Mouse (Mus musculus): ENCODE data around the gene Btn2a2.

- TF ChIP-seq USF1 (IDR thresholded peaks at IDR 0.05; ENCODE audit: low read depth): no peak
- TF ChIP-seq POLR2AphosphoS2 (IDR thresholded peaks at IDR 0.05; ENCODE audit: insufficient read length, low read depth): no peak
These were observed 17.7 kb upstream of the Btn2a2 start for GRCm38 (mm10) chr13:23506351-23506750.
